Mouse (Mus musculus): ENCODE data around the gene Etfdh.

- TF ChIP-seq CTCF (IDR thresholded peaks at IDR 0.05; ENCODE audit: low read depth, low read length) (no peak), POLR2A (IDR thresholded peaks at IDR 0.05; ENCODE audit: insufficient read depth, low read length) (no peak), EP300 (IDR thresholded peaks at IDR 0.05; ENCODE audit: insufficient read depth, low read depth, low read length) (no peak)
Observed at GRCm38 (mm10) chr3:79572399-79572798, 56.9 kb downstream of the Etfdh start.

Data from ES-Bruce4 (cell line).